Mouse (Mus musculus) forebrain, embryonic 16.5 days (tissue): ENCODE measurements around the gene Plcb3. TPM values are rescaled to one million over a fixed set of nuclear protein-coding genes. Genes with fewer than 3 reads are reported as not detected.

Experiments
- ATAC-seq: fragments of 200-750 bp; cut with Nextera tagmentation; 2 replicates; pipeline ENCODE4 v1.8.0; 2017; ENCODE audit warnings: mild to moderate bottlenecking, moderate library complexity
- H3K27ac ChIP-seq: fragments of 300-500 bp; sonication (generic); 2 replicates; pipeline ENCODE4 v1.5.1; 2014; ENCODE audit warnings: low read length, control low read depth
- H3K27me3 ChIP-seq: fragments of 300-500 bp; sonication (generic); replicated peaks from 2 replicates; pipeline ENCODE4 v1.6.1; 2014; ENCODE audit warnings: low read length; ENCODE audit not compliant: control insufficient read depth, insufficient read depth
- H3K36me3 ChIP-seq: fragments of 300-500 bp; sonication (generic); 2 replicates; pipeline ENCODE4 v1.6.1; 2014; ENCODE audit not compliant: control insufficient read depth, insufficient read depth
- H3K4me1 ChIP-seq: fragments of 300-500 bp; sonication (generic); replicated peaks from 2 replicates; pipeline ENCODE4 v1.6.1; 2014; ENCODE audit warnings: low read length; ENCODE audit not compliant: control insufficient read depth, insufficient read depth
- H3K4me2 ChIP-seq: fragments of 300-500 bp; sonication (generic); 2 replicates; pipeline ENCODE4 v1.6.1; 2014; ENCODE audit warnings: mild to moderate bottlenecking, low read length, control low read depth
- H3K4me3 ChIP-seq: fragments of 300-500 bp; sonication (generic); replicated peaks from 2 replicates; pipeline ENCODE4 v1.5.1; 2014; ENCODE audit warnings: mild to moderate bottlenecking, low read length, control low read depth
- H3K9ac ChIP-seq: fragments of 300-500 bp; sonication (generic); replicated peaks from 2 replicates; pipeline ENCODE4 v1.6.1; 2014; ENCODE audit warnings: low read depth, low read length, control low read depth
- H3K9me3 ChIP-seq: fragments of 300-500 bp; sonication (generic); 2 replicates; pipeline ENCODE4 v1.6.1; 2016; ENCODE audit warnings: low read length; ENCODE audit not compliant: control insufficient read depth
- WGBS: fragments of 180-500 bp; shearing (Covaris S2); extraction: QIAGEN DNeasy Blood & Tissue Kit; methylation state at CpG from one replicate; pipeline ENCODE4 v1.1.7; 2014; 5-methylcytosine and 5-hydroxymethylcytosine counted together
- polyA plus RNA-seq: library from polyadenylated mRNA; unstranded; fragments of >200 nt; fragmentation: Nextera tagmentation; extraction: Ambion mirVana; gene quantifications from 2 replicates; pipeline ENCODE4 v1.2.1, GENCODE M21; 2015

The Plcb3 gene
- polyA plus RNA-seq, 1 experiment from 2014 or later = 11.5 TPM

- Histone ChIP-seq H3K27me3 (peaks cover 25% of the 10 kb centered on the region), H3K4me1 (peaks cover 22% of the 10 kb centered on the region), H3K4me3 (peak overlapping the region; percentile 70), H3K9ac (0 out of 2 replicates have a peak overlapping the region, but pooled peaks have one; percentile 0), H3K4me2 (peak overlapping the region; percentile 91), H3K9me3 (no peaks in the 10 kb centered on the region), H3K27ac (no peak overlapping the region), H3K36me3 (0 out of 2 replicates have a peak, but pooled peaks cover 2% of the 10 kb centered on the region)
- no peak for ATAC-seq
- 50% methylated on average over 7 of the region's 8 CpGs for WGBS
Observed at GRCm38 (mm10) chr19:6919876-6920740, 56.2 kb downstream of the Plcb3 start.

- H3K4me2 ChIP-seq = no peak overlapping the region
- H3K36me3 ChIP-seq = 0 out of 2 replicates have a peak, but pooled peaks cover 2% of the 10 kb centered on the region
- H3K4me3 ChIP-seq = no peak overlapping the region
- ATAC-seq = no peak
- no peak overlapping the region for H3K27ac ChIP-seq
- H3K27me3 ChIP-seq = peaks cover 18% of the 10 kb centered on the region
- no peaks in the 10 kb centered on the region for H3K9me3 ChIP-seq
- no peak overlapping the region for H3K9ac ChIP-seq
- peaks cover 18% of the 10 kb centered on the region for H3K4me1 ChIP-seq
Observed at GRCm38 (mm10) chr19:6919431-6919830, 56.8 kb downstream of the Plcb3 start.

GRCm38 (mm10) chr19:6918321-6918720 is 57.9 kb downstream of the Plcb3 start:
- Histone ChIP-seq H3K4me3 (no peak overlapping the region), H3K9me3 (no peaks in the 10 kb centered on the region), H3K4me2 (no peak overlapping the region), H3K4me1 (peaks cover 18% of the 10 kb centered on the region), H3K9ac (no peak overlapping the region), H3K36me3 (peaks cover 6% of the 10 kb centered on the region; the same call in 1 of the 2 replicates), H3K27me3 (peaks cover 9% of the 10 kb centered on the region), H3K27ac (no peak overlapping the region)
- ATAC-seq = no peak
- 92% methylated on average over 4 of the region's 4 CpGs for WGBS

DNA sequence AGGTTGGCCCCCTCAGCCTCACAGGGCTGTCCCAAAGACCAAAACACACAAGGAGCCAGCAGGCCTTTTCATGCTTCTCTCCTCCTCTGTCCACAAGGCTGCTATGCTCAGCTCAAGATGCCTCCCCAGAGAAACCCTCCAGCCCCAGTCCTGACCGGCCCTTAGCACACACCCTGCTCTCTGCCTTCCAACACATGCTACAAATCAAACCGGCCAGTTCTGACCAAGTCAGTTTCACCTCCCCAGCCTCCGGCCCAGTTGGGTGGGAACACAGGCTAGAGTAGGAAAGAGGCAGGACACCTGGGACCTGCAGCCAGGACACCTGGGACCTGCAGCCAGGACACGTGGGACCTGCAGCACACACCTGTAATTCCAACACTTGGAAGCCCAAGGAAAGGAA is 59.8 kb downstream of the Plcb3 start:
- Histone ChIP-seq H3K36me3 (peaks cover 17% of the 10 kb centered on the region; the same call in 1 of the 2 replicates), H3K27ac (no peak overlapping the region), H3K9me3 (no peaks in the 10 kb centered on the region), H3K27me3 (no peaks in the 10 kb centered on the region), H3K9ac (no peak overlapping the region), H3K4me3 (no peak overlapping the region), H3K4me2 (no peak overlapping the region), H3K4me1 (peaks cover 13% of the 10 kb centered on the region)
- no peak for ATAC-seq
- WGBS = 88% methylated on average over 4 of the region's 4 CpGs

- Histone ChIP-seq H3K9ac (no peak overlapping the region), H3K27me3 (no peaks in the 10 kb centered on the region), H3K36me3 (peaks cover 17% of the 10 kb centered on the region; the same call in 1 of the 2 replicates), H3K4me2 (no peak overlapping the region), H3K9me3 (no peaks in the 10 kb centered on the region), H3K27ac (no peak overlapping the region), H3K4me3 (no peak overlapping the region), H3K4me1 (peaks cover 11% of the 10 kb centered on the region)
- WGBS = 86% methylated on average over 4 of the region's 4 CpGs
- no peak for ATAC-seq
Observed at GRCm38 (mm10) chr19:6915276-6915675, 61.0 kb downstream of the Plcb3 start.

DNA sequence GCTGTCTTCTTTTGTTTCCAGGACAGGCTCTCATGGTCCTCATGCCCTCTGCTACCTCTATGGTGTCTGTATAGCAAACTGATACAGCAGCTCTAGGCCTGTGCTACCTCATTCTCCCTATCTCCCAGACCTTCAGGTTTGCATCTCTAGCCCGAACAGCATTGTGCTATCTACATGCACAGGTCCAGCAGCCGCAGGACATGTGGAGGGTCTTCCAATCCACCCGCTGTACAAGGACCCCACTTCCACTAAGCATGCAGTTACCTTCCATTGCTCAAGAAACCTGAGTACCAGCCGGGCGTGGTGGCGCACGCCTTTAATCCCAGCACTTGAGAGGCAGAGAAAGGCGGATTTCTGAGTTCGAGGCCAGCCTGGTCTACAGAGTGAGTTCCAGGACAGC is 61.7 kb downstream of the Plcb3 start:
- ATAC-seq = no peak
- H3K36me3 ChIP-seq = peaks cover 17% of the 10 kb centered on the region; the same call in 1 of the 2 replicates
- 90% methylated on average over 9 of the region's 9 CpGs for WGBS
- H3K4me1 ChIP-seq = peaks cover 6% of the 10 kb centered on the region
- no peak overlapping the region for H3K4me2 ChIP-seq
- H3K4me3 ChIP-seq = no peak overlapping the region
- no peaks in the 10 kb centered on the region for H3K27me3 ChIP-seq
- H3K27ac ChIP-seq = no peak overlapping the region
- no peaks in the 10 kb centered on the region for H3K9me3 ChIP-seq
- H3K9ac ChIP-seq = no peak overlapping the region

GRCm38 (mm10) chr19:6913991-6914390 is 62.3 kb downstream of the Plcb3 start:
- ATAC-seq = no peak
- no peaks in the 10 kb centered on the region for H3K27me3 ChIP-seq
- H3K9me3 ChIP-seq = no peaks in the 10 kb centered on the region
- no peak overlapping the region for H3K9ac ChIP-seq
- no peak overlapping the region for H3K4me2 ChIP-seq
- H3K4me3 ChIP-seq = no peak overlapping the region
- no peak overlapping the region for H3K27ac ChIP-seq
- 88% methylated on average over 11 of the region's 11 CpGs for WGBS
- peaks cover 8% of the 10 kb centered on the region for H3K4me1 ChIP-seq
- peaks cover 17% of the 10 kb centered on the region; the same call in 1 of the 2 replicates for H3K36me3 ChIP-seq

- Histone ChIP-seq H3K9ac (no peak overlapping the region), H3K9me3 (no peaks in the 10 kb centered on the region), H3K27ac (no peak overlapping the region), H3K4me3 (no peak overlapping the region), H3K36me3 (peaks cover 15% of the 10 kb centered on the region; the same call in 1 of the 2 replicates), H3K4me1 (peaks cover 18% of the 10 kb centered on the region), H3K4me2 (no peak overlapping the region), H3K27me3 (no peaks in the 10 kb centered on the region)
- 88% methylated on average over 6 of the region's 6 CpGs for WGBS
- ATAC-seq = no peak
Observed at GRCm38 (mm10) chr19:6913036-6913435, 63.2 kb downstream of the Plcb3 start.

DNA sequence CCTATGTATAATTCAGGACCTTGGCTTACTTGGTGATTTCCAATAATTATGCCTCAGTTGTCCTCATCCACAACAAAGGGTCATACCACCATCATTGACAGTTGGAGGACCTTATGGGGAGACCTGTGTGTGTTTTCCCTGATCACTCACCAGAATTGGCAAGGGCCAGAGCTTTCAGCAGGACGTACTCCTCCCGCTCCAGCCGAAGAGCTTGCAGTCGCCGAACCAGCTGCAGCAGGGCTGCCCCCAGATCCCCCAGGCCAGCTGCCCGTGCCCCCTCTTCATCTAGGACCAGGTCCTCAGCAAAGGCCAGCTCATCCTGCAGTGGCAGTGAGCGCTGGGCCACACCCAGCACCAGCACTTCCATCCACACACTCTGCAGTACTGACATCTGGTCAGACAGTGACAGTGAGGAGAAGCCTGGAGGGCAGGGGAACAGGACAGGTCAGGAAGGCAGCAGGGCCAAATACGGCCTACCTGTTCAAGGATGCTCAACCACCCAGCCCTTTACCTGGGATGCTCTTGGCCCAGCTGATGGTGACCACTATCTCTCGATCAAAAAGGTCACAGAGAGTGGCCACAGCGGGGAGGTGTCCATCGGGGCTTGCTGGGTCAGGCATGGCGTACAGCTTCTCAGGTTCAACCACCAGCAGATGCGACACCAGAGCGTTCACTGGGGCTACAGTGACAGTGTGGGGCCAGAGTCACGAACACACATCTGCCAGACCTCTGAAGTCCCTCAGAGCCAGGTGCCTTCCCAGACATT is 63.9 kb downstream of the Plcb3 start:
- Histone ChIP-seq H3K4me2 (no peak overlapping the region), H3K27me3 (no peaks in the 10 kb centered on the region), H3K9ac (no peak overlapping the region), H3K4me3 (no peak overlapping the region), H3K9me3 (no peaks in the 10 kb centered on the region), H3K4me1 (peaks cover 23% of the 10 kb centered on the region), H3K36me3 (peaks cover 15% of the 10 kb centered on the region; the same call in 1 of the 2 replicates), H3K27ac (no peak overlapping the region)
- no peak for ATAC-seq
- WGBS = 93% methylated on average over 15 of the region's 15 CpGs
